Mouse (Mus musculus): ENCODE data around the gene Cth.

DNA sequence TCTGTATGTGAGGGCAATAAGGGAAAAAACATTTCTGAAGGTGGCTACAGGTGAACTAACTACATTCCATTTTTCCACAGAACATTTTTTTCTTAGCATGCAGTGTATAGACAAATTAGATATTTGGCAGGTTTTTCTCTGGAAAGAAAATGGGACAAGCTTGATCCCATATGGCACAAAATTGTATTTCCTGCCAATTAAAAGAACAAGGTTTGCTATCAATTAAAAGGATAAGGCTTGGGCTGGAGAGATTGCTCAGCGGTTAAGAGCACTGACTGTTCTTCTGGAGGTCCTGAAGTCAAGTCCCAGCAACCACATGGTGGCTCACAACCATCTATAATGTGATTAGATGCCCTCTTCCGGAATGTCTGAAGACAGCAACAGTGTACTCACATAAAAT, 30.6 kb upstream of the Cth start:
- no peak for TF ChIP-seq CTCF (IDR thresholded peaks at IDR 0.05; ENCODE audit: borderline replicate concordance, insufficient read depth, low read length)
- TF ChIP-seq POLR2A (IDR thresholded peaks at IDR 0.05; ENCODE audit: low read depth, low read length): no peak
